Mouse (Mus musculus) granulocyte monocyte progenitor cell, adult 5-6 weeks (primary cell): ENCODE measurements around the gene Olfr612. TPM values are rescaled to one million over a fixed set of nuclear protein-coding genes. Genes with fewer than 3 reads are reported as not detected.
"Not testable (repeated sequence)": the region's sequence is repeated elsewhere in the genome, so short reads cannot be mapped to it uniquely, and the experiment has no call there.

Source experiments
- ATAC-seq: replicated peaks from 2 replicates; pipeline ENCODE4 v1.8.0; 2016; ENCODE audit warnings: mild to moderate bottlenecking, moderate TSS enrichment, inconsistent platforms; ENCODE audit not compliant: poor library complexity, severe bottlenecking
- total RNA-seq, 2 experiments: library from RNA; stranded (forward) in 1 of 2; stranded (reverse) in 1 of 2; fragments of 200-712, 200-1000 nt in 1 of 2; fragments of >200 nt in 1 of 2; fragmentation: Nextera tagmentation in 1 of 2; gene quantifications; 2 replicates each; pipeline ENCODE4 v1.2.3; 2014 to 2017

Olfr612 gene
- not detected in 2 replicates for total RNA-seq (2014; fragmentation: Nextera tagmentation)
- total RNA-seq (2017): not detected in 2 replicates

- ATAC-seq: not testable (repeated sequence)
These were observed at the start of gene Olfr612 for GRCm38 (mm10) chr7:103542617-103543016. Gene Olfr612, minus strand, starts transcription at chr7:103542717.

GRCm38 (mm10) chr7:103589803-103590202, 47.3 kb upstream of the Olfr612 start, which contains the start of gene Olfr618:
Gene Olfr618, plus strand, starts transcription at chr7:103590103.
- ATAC-seq: no peak

- no peak for ATAC-seq
These were observed 30.2 kb upstream of the Olfr612 start, which contains the start of gene Olfr617 for GRCm38 (mm10) chr7:103572761-103573160. Gene Olfr617, plus strand, starts transcription at chr7:103573061.

GRCm38 (mm10) chr7:103569043-103569442, 26.5 kb upstream of the Olfr612 start, which contains the start of gene Olfr616:
Gene Olfr616, minus strand, starts transcription at chr7:103569143.
- no peak for ATAC-seq

GRCm38 (mm10) chr7:103555779-103556178, 13.3 kb upstream of the Olfr612 start, which contains the start of gene Olfr615:
Gene Olfr615, plus strand, starts transcription at chr7:103556079.
- ATAC-seq: no peak

GRCm38 (mm10) chr7:103547774-103548173, 5.3 kb upstream of the Olfr612 start, which contains the start of gene Olfr613:
Gene Olfr613, plus strand, starts transcription at chr7:103548074.
- ATAC-seq: no peak

GRCm38 (mm10) chr7:103520746-103521145, 21.8 kb downstream of the Olfr612 start, which contains the start of gene Olfr611:
Gene Olfr611, minus strand, starts transcription at chr7:103520846.
- ATAC-seq: not testable (repeated sequence)

- no peak for ATAC-seq
These were observed 30.5 kb downstream of the Olfr612 start, which contains the start of gene Olfr610 for GRCm38 (mm10) chr7:103512022-103512421. Gene Olfr610, minus strand, starts transcription at chr7:103512122.

- no peak for ATAC-seq
These were observed 44.6 kb downstream of the Olfr612 start, which contains the start of gene Olfr609 for GRCm38 (mm10) chr7:103497962-103498361. Gene Olfr609, minus strand, starts transcription at chr7:103498062.

Other genes with a start within 250 kb of the Olfr612 start
Only the 30 nearest of the 33 such genes appear.
- not detected in 2 replicates for gene Olfr597, start 226.4 kb downstream of the Olfr612 start, total RNA-seq (2014; fragmentation: Nextera tagmentation)
- gene Olfr597, start 226.4 kb downstream of the Olfr612 start, total RNA-seq (2017): not detected in 2 replicates
- not detected in 2 replicates for gene Olfr598, start 219.1 kb downstream of the Olfr612 start, total RNA-seq (2014; fragmentation: Nextera tagmentation)
- gene Olfr598, start 219.1 kb downstream of the Olfr612 start, total RNA-seq (2017): not detected in 2 replicates
- not detected in 2 replicates for gene Olfr599, start 206.8 kb downstream of the Olfr612 start, total RNA-seq (2014; fragmentation: Nextera tagmentation)
- gene Olfr599, start 206.8 kb downstream of the Olfr612 start, total RNA-seq (2017): not detected in 2 replicates
- not detected in 2 replicates for gene Olfr600, start 193.0 kb downstream of the Olfr612 start, total RNA-seq (2014; fragmentation: Nextera tagmentation)
- gene Olfr600, start 193.0 kb downstream of the Olfr612 start, total RNA-seq (2017): not detected in 2 replicates
- not detected in 2 replicates for gene Olfr601, start 180.1 kb downstream of the Olfr612 start, total RNA-seq (2014; fragmentation: Nextera tagmentation)
- not detected in 2 replicates for gene Olfr601, start 180.1 kb downstream of the Olfr612 start, total RNA-seq (2017)
- not detected in 2 replicates for gene Olfr603, start 156.5 kb downstream of the Olfr612 start, total RNA-seq (2014; fragmentation: Nextera tagmentation)
- gene Olfr603, start 156.5 kb downstream of the Olfr612 start, total RNA-seq (2017): not detected in 2 replicates
- not detected in 2 replicates for gene Usp17lc, start 127.6 kb downstream of the Olfr612 start, total RNA-seq (2014; fragmentation: Nextera tagmentation)
- gene Usp17lc, start 127.6 kb downstream of the Olfr612 start, total RNA-seq (2017): not detected in 2 replicates
- gene Olfr605, start 97.3 kb downstream of the Olfr612 start, total RNA-seq (2014; fragmentation: Nextera tagmentation): not detected in 2 replicates
- gene Olfr605, start 97.3 kb downstream of the Olfr612 start, total RNA-seq (2017): not detected in 2 replicates
- gene Olfr606, start 93.7 kb downstream of the Olfr612 start, total RNA-seq (2014; fragmentation: Nextera tagmentation): not detected in 2 replicates
- not detected in 2 replicates for gene Olfr606, start 93.7 kb downstream of the Olfr612 start, total RNA-seq (2017)
- gene Olfr607, start 78.6 kb downstream of the Olfr612 start, total RNA-seq (2014; fragmentation: Nextera tagmentation): not detected in 2 replicates
- gene Olfr607, start 78.6 kb downstream of the Olfr612 start, total RNA-seq (2017): not detected in 2 replicates
- gene Olfr608, start 72.8 kb downstream of the Olfr612 start, total RNA-seq (2014; fragmentation: Nextera tagmentation): not detected in 2 replicates
- not detected in 2 replicates for gene Olfr608, start 72.8 kb downstream of the Olfr612 start, total RNA-seq (2017)
- not detected in 2 replicates for gene Olfr609, start 44.7 kb downstream of the Olfr612 start, total RNA-seq (2014; fragmentation: Nextera tagmentation)
- gene Olfr609, start 44.7 kb downstream of the Olfr612 start, total RNA-seq (2017): not detected in 2 replicates
- gene Olfr610, start 30.6 kb downstream of the Olfr612 start, total RNA-seq (2014; fragmentation: Nextera tagmentation): not detected in 2 replicates
- not detected in 2 replicates for gene Olfr610, start 30.6 kb downstream of the Olfr612 start, total RNA-seq (2017)
- not detected in 2 replicates for gene Olfr611, start 21.9 kb downstream of the Olfr612 start, total RNA-seq (2014; fragmentation: Nextera tagmentation)
- gene Olfr611, start 21.9 kb downstream of the Olfr612 start, total RNA-seq (2017): not detected in 2 replicates
- gene Olfr613, start 5.4 kb upstream of the Olfr612 start, total RNA-seq (2014; fragmentation: Nextera tagmentation): not detected in 2 replicates
- not detected in 2 replicates for gene Olfr613, start 5.4 kb upstream of the Olfr612 start, total RNA-seq (2017)
- gene Olfr615, start 13.4 kb upstream of the Olfr612 start, total RNA-seq (2014; fragmentation: Nextera tagmentation): not detected in 2 replicates
- not detected in 2 replicates for gene Olfr615, start 13.4 kb upstream of the Olfr612 start, total RNA-seq (2017)
- gene Olfr616, start 26.4 kb upstream of the Olfr612 start, total RNA-seq (2014; fragmentation: Nextera tagmentation): not detected in 2 replicates
- not detected in 2 replicates for gene Olfr616, start 26.4 kb upstream of the Olfr612 start, total RNA-seq (2017)
- not detected in 2 replicates for gene Olfr617, start 30.3 kb upstream of the Olfr612 start, total RNA-seq (2014; fragmentation: Nextera tagmentation)
- gene Olfr617, start 30.3 kb upstream of the Olfr612 start, total RNA-seq (2017): not detected in 2 replicates
- not detected in 2 replicates for gene Olfr618, start 47.4 kb upstream of the Olfr612 start, total RNA-seq (2014; fragmentation: Nextera tagmentation)
- gene Olfr618, start 47.4 kb upstream of the Olfr612 start, total RNA-seq (2017): not detected in 2 replicates
- not detected in 2 replicates for gene Olfr619, start 57.9 kb upstream of the Olfr612 start, total RNA-seq (2014; fragmentation: Nextera tagmentation)
- gene Olfr619, start 57.9 kb upstream of the Olfr612 start, total RNA-seq (2017): not detected in 2 replicates
- not detected in 2 replicates for gene Olfr620, start 69.8 kb upstream of the Olfr612 start, total RNA-seq (2014; fragmentation: Nextera tagmentation)
- not detected in 2 replicates for gene Olfr620, start 69.8 kb upstream of the Olfr612 start, total RNA-seq (2017)
- gene Olfr622, start 100.0 kb upstream of the Olfr612 start, total RNA-seq (2014; fragmentation: Nextera tagmentation): not detected in 2 replicates
- gene Olfr622, start 100.0 kb upstream of the Olfr612 start, total RNA-seq (2017): not detected in 2 replicates
- not detected in 2 replicates for gene Olfr623, start 121.0 kb upstream of the Olfr612 start, total RNA-seq (2014; fragmentation: Nextera tagmentation)
- not detected in 2 replicates for gene Olfr623, start 121.0 kb upstream of the Olfr612 start, total RNA-seq (2017)
- not detected in 2 replicates for gene Olfr624, start 128.5 kb upstream of the Olfr612 start, total RNA-seq (2014; fragmentation: Nextera tagmentation)
- not detected in 2 replicates for gene Olfr624, start 128.5 kb upstream of the Olfr612 start, total RNA-seq (2017)
- not detected in 2 replicates for gene Olfr625-ps1, start 140.0 kb upstream of the Olfr612 start, total RNA-seq (2014; fragmentation: Nextera tagmentation)
- not detected in 2 replicates for gene Olfr625-ps1, start 140.0 kb upstream of the Olfr612 start, total RNA-seq (2017)
- gene Olfr243, start 172.0 kb upstream of the Olfr612 start, total RNA-seq (2014; fragmentation: Nextera tagmentation): not detected in 2 replicates
- gene Olfr243, start 172.0 kb upstream of the Olfr612 start, total RNA-seq (2017): not detected in 2 replicates
- gene Olfr628, start 187.7 kb upstream of the Olfr612 start, total RNA-seq (2014; fragmentation: Nextera tagmentation): not detected in 2 replicates
- not detected in 2 replicates for gene Olfr628, start 187.7 kb upstream of the Olfr612 start, total RNA-seq (2017)
- not detected in 2 replicates for gene Olfr629, start 202.2 kb upstream of the Olfr612 start, total RNA-seq (2014; fragmentation: Nextera tagmentation)
- not detected in 2 replicates for gene Olfr629, start 202.2 kb upstream of the Olfr612 start, total RNA-seq (2017)
- not detected in 2 replicates for gene Olfr630, start 214.6 kb upstream of the Olfr612 start, total RNA-seq (2014; fragmentation: Nextera tagmentation)
- not detected in 2 replicates for gene Olfr630, start 214.6 kb upstream of the Olfr612 start, total RNA-seq (2017)
- not detected in 2 replicates for gene Olfr69, start 228.9 kb upstream of the Olfr612 start, total RNA-seq (2014; fragmentation: Nextera tagmentation)
- not detected in 2 replicates for gene Olfr69, start 228.9 kb upstream of the Olfr612 start, total RNA-seq (2017)